Mouse (Mus musculus) embryonic facial prominence, embryonic 10.5 days (tissue): ENCODE data around the gene Sycp2l. TPM values are rescaled to one million over a fixed set of nuclear protein-coding genes. Genes with fewer than 3 reads are reported as not detected.

Experiments
- DNase-seq: peaks from one replicate; pipeline ENCODE4 v3.0.0-alpha.2; 2017; ENCODE audit warnings: low spot score
- H3K27ac ChIP-seq: fragments of 300-500 bp; sonication (generic); replicated peaks from 2 replicates; pipeline ENCODE4 v1.5.1; 2016; ENCODE audit warnings: mild to moderate bottlenecking
- H3K27me3 ChIP-seq: fragments of 300-500 bp; sonication (generic); replicated peaks from 2 replicates; pipeline ENCODE4 v1.6.1; 2016; ENCODE audit warnings: low read depth, mild to moderate bottlenecking; ENCODE audit not compliant: poor library complexity, severe bottlenecking
- H3K36me3 ChIP-seq: fragments of 300-500 bp; sonication (generic); replicated peaks from 2 replicates; pipeline ENCODE4 v1.6.1; 2016; ENCODE audit warnings: mild to moderate bottlenecking, moderate library complexity
- H3K4me1 ChIP-seq: fragments of 300-500 bp; sonication (generic); 2 replicates; pipeline ENCODE4 v1.6.1; 2016
- H3K4me3 ChIP-seq: fragments of 300-500 bp; sonication (generic); 2 replicates; pipeline ENCODE4 v1.5.1; 2016; ENCODE audit warnings: mild to moderate bottlenecking, moderate library complexity
- H3K9me3 ChIP-seq: fragments of 300-500 bp; sonication (generic); 2 replicates; pipeline ENCODE4 v1.6.1; 2016; ENCODE audit warnings: mild to moderate bottlenecking
- WGBS: fragments of 180-500 bp; shearing (Covaris S2); methylation state at CpG from one replicate; pipeline ENCODE4 v1.1.7; 2016; 5-methylcytosine and 5-hydroxymethylcytosine counted together
- polyA plus RNA-seq: library from polyadenylated mRNA; unstranded; fragments of >200 nt; fragmentation: Nextera tagmentation; extraction: Ambion mirVana; gene quantifications from 2 replicates; pipeline ENCODE4 v1.2.1, GENCODE M21; 2016

Gene Sycp2l
- polyA plus RNA-seq, 1 experiment from 2014 or later: 0.12 TPM

- no peak for DNase-seq
- 88% methylated on average over 10 of the region's 10 CpGs for WGBS
Measured at GRCm38 (mm10) chr13:41094160-41094559, 19.9 kb upstream of the Sycp2l start.

GRCm38 (mm10) chr13:41097324-41098058, 16.6 kb upstream of the Sycp2l start:
- Histone ChIP-seq H3K4me3 (no peak overlapping the region), H3K4me1 (peaks cover 3% of the 10 kb centered on the region), H3K27me3 (no peaks in the 10 kb centered on the region), H3K27ac (no peak overlapping the region), H3K36me3 (no peaks in the 10 kb centered on the region), H3K9me3 (no peaks in the 10 kb centered on the region)
- WGBS: 82% methylated on average over 16 of the region's 16 CpGs
- no peak for DNase-seq

More at GRCm38 (mm10) chr13:41094160-41094559, 19.9 kb upstream of the Sycp2l start:
- Histone ChIP-seq H3K27ac (no peak overlapping the region), H3K4me3 (no peak overlapping the region), H3K27me3 (peaks cover 7% of the 10 kb centered on the region; the same call in 1 of the 2 replicates), H3K9me3 (no peaks in the 10 kb centered on the region), H3K36me3 (no peaks in the 10 kb centered on the region), H3K4me1 (peaks cover 9% of the 10 kb centered on the region)

DNA sequence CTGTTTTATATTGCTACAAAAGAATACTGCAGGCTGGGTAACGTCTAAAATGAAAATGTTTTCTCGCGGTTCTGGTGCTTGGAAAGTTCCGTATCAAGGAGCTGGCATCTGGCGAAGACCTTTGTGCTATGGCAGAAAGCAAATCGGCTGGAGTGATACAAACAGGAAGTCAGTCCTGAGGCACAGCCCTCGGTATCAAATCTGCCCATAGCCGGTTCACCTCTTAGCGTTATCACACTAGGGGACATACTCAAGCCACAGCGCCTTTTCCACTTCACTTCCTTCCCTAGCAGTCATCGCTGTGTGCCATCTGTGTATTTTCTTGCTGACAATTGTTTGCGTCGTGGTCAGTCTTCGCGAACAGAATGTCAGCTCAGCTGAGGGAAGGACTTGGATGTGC, 15.8 kb upstream of the Sycp2l start:
- Histone ChIP-seq H3K4me3 (no peak overlapping the region), H3K4me1 (no peaks in the 10 kb centered on the region), H3K9me3 (no peaks in the 10 kb centered on the region), H3K27me3 (no peaks in the 10 kb centered on the region), H3K27ac (no peak overlapping the region), H3K36me3 (no peaks in the 10 kb centered on the region)
- DNase-seq: no peak
- WGBS: 90% methylated on average over 15 of the region's 15 CpGs

DNA sequence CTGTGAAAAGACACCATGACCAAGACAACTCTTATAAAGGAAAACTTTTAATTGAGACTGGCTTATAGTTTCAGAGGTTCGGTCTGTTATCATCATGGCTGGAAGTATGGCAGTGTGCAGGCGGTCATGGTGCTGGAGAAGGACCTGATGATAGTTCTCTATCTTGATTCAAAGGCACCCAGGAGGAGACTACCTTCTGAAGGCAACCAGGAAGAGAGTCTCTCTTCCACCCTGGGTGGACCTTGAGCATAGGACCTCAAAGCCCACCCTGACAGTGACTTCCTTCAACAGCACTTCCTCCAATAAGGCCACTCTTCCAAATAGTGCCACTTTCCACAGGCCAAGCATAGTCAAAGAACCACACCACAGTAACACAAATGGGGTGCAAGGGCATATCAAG, 14.1 kb upstream of the Sycp2l start:
- H3K27me3 ChIP-seq: no peaks in the 10 kb centered on the region
- H3K36me3 ChIP-seq: no peaks in the 10 kb centered on the region
- DNase-seq: no peak
- no peaks in the 10 kb centered on the region for H3K4me1 ChIP-seq
- no peak overlapping the region for H3K4me3 ChIP-seq
- H3K27ac ChIP-seq: no peak overlapping the region
- no peaks in the 10 kb centered on the region for H3K9me3 ChIP-seq
- 94% methylated on average over 2 of the region's 2 CpGs for WGBS

- no peak for DNase-seq
- WGBS: 78% methylated on average over 12 of the region's 12 CpGs
- Histone ChIP-seq H3K4me3 (no peak overlapping the region), H3K27ac (no peak overlapping the region), H3K27me3 (no peaks in the 10 kb centered on the region; the same call in 1 of the 2 replicates), H3K9me3 (no peaks in the 10 kb centered on the region), H3K4me1 (no peaks in the 10 kb centered on the region), H3K36me3 (no peaks in the 10 kb centered on the region)
Measured at GRCm38 (mm10) chr13:41103841-41104525, 10.1 kb upstream of the Sycp2l start.

DNA sequence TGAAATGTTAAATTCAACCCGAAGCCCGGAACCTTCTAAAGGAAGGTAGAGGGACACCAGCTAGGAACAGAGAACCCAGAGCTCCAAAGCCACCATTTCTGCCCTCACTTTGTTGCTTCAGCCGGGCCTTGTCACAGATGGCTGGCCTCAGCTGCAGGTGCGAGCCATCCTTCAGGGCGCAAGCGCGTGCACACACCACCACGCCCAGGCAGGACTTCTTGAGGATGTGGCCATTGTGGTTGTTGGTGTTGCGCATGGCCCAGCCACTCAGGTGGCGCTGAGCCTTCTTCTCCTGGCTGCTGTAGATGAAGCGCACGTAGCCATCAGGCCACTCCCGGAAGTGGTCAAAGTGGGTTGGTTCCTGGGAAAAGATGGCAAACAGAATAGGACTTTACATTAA, 8.6 kb upstream of the Sycp2l start:
- Histone ChIP-seq H3K36me3 (no peaks in the 10 kb centered on the region), H3K9me3 (no peaks in the 10 kb centered on the region), H3K27me3 (peaks cover 12% of the 10 kb centered on the region), H3K4me1 (no peaks in the 10 kb centered on the region), H3K27ac (no peak overlapping the region), H3K4me3 (no peak overlapping the region)
- no peak for DNase-seq
- WGBS: 92% methylated on average over 13 of the region's 13 CpGs

- peaks cover 61% of the 10 kb centered on the region for H3K27me3 ChIP-seq
- H3K4me1 ChIP-seq: peaks cover 9% of the 10 kb centered on the region; the same call in 1 of the 2 replicates
- no peak within 1 kb of the TSS for H3K4me3 ChIP-seq
- no peaks in the 10 kb centered on the region for H3K9me3 ChIP-seq
- WGBS: 72% methylated on average over 3 of the region's 3 CpGs
- no peak for DNase-seq
- no peaks in the 10 kb centered on the region for H3K36me3 ChIP-seq
- no peak within 1 kb of the TSS for H3K27ac ChIP-seq
Measured at GRCm38 (mm10) chr13:41110935-41111334, 3.2 kb upstream of the Sycp2l start, which contains the start of gene Gcm2. Gene Gcm2, minus strand, starts transcription at chr13:41111035.

DNA sequence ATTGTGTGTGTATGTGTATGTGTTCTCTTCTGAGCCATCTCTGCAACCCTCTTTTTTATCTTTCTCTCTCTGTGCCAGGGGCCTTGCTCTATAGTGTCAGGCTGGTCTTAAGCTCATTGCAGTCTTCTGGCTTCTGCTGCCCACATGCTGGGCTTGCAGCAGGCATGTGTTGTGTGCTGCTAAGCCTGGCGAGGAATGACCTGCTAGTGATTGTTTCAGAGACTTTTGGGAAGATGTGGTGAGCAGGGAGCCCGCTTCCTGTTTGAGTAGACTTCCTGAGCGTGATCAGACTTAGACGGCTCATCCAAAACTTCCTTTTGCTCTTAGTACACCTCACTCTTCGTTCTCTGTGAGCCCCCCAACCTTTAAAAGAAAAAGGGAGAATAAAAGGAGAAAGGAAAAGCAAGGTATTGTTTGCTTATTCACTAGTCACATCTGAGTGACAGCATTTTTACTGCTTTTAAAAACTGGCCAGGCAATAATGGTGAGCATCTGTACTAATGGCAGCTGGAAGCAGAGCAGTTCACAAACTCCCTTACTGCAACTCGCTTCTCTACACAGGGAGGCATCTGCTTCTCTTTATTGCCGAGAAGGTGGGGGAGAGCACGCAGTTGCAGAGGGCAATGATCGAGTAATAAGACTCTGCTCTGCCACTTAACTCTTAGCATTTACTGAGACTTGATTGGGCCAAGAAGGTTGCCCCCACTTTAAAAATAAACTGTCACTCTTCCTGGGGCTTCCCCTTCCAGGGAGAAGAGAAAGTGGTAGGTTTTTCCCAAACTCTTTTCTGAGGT, 5.2 kb downstream of the Sycp2l start:
- peak overlapping the region; percentile 48 for H3K27ac ChIP-seq
- peaks cover 18% of the 10 kb centered on the region for H3K27me3 ChIP-seq
- peak; percentile 51 for DNase-seq
- H3K9me3 ChIP-seq: no peaks in the 10 kb centered on the region
- H3K4me1 ChIP-seq: peaks cover 16% of the 10 kb centered on the region
- 35% methylated on average over 9 of the region's 9 CpGs for WGBS
- no peak overlapping the region for H3K4me3 ChIP-seq
- H3K36me3 ChIP-seq: no peaks in the 10 kb centered on the region

- WGBS: 74% methylated on average over 6 of the region's 6 CpGs
- DNase-seq: no peak
- Histone ChIP-seq H3K27me3 (no peaks in the 10 kb centered on the region), H3K9me3 (no peaks in the 10 kb centered on the region), H3K4me3 (no peak overlapping the region), H3K27ac (no peak overlapping the region), H3K4me1 (peaks cover 13% of the 10 kb centered on the region), H3K36me3 (no peaks in the 10 kb centered on the region)
Measured at GRCm38 (mm10) chr13:41123666-41124225, 9.6 kb downstream of the Sycp2l start.

- no peaks in the 10 kb centered on the region for H3K9me3 ChIP-seq
- WGBS: 86% methylated on average over 8 of the region's 8 CpGs
- H3K27ac ChIP-seq: no peak overlapping the region
- H3K27me3 ChIP-seq: no peaks in the 10 kb centered on the region
- no peaks in the 10 kb centered on the region for H3K36me3 ChIP-seq
- no peaks in the 10 kb centered on the region; the same call in 1 of the 2 replicates for H3K4me1 ChIP-seq
- DNase-seq: no peak
- H3K4me3 ChIP-seq: no peak overlapping the region
Measured at GRCm38 (mm10) chr13:41128326-41128725, 14.2 kb downstream of the Sycp2l start.

DNA sequence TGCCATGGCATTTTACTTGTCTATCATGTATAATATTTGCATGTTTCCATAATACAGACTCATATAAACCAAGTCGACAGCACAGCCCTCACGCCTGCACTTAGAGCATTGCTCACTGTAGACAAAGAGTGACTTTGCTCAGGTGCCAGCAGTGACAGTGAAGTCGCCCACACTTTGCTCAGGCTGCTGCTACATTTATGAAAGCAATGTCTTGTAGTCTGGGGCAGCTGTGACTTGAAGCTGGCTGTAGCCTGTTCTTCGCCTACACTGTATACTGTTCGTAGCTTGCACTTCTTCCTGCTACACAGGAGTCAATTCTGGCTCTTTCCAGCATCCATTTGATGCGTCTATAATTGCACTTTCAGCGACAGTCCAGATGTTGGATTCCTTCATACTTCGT, 15.0 kb downstream of the Sycp2l start:
- DNase-seq: no peak
- Histone ChIP-seq H3K27ac (no peak overlapping the region), H3K4me1 (no peaks in the 10 kb centered on the region; the same call in 1 of the 2 replicates), H3K36me3 (no peaks in the 10 kb centered on the region), H3K4me3 (no peak overlapping the region), H3K9me3 (no peaks in the 10 kb centered on the region), H3K27me3 (no peaks in the 10 kb centered on the region)
- WGBS: 86% methylated on average over 8 of the region's 8 CpGs

- H3K27ac ChIP-seq: no peak overlapping the region
Measured at GRCm38 (mm10) chr13:41134901-41135300, 20.8 kb downstream of the Sycp2l start.

More at GRCm38 (mm10) chr13:41134901-41135300, 20.8 kb downstream of the Sycp2l start:
- Histone ChIP-seq H3K27me3 (no peaks in the 10 kb centered on the region), H3K36me3 (no peaks in the 10 kb centered on the region), H3K4me1 (no peaks in the 10 kb centered on the region), H3K9me3 (no peaks in the 10 kb centered on the region), H3K4me3 (no peak overlapping the region)
- WGBS: 11% methylated on average over 6 of the region's 6 CpGs
- DNase-seq: peak; percentile 80
